Mouse (Mus musculus) heart, adult 2 months (tissue): ENCODE measurements around the gene 9130230L23Rik. TPM values are rescaled to one million over a fixed set of nuclear protein-coding genes. Genes with fewer than 3 reads are reported as not detected.
"Not testable (repeated sequence)": the region's sequence is repeated elsewhere in the genome, so short reads cannot be mapped to it uniquely, and the experiment has no call there.

Source experiments
- DNase-seq, 2 experiments: peaks; one replicate each; pipeline ENCODE4 v3.0.0; 2021
- H3K27ac ChIP-seq: fragments of 200-600 bp; 2 replicates; pipeline ENCODE4 v1.8.1; 2022
- H3K27me3 ChIP-seq: fragments of 200-500 bp; 2 replicates; pipeline ENCODE4 v1.6.1; 2012; ENCODE audit warnings: mild to moderate bottlenecking, low read length, inconsistent platforms, mixed read lengths; ENCODE audit not compliant: control insufficient read depth, insufficient read depth
- H3K36me3 ChIP-seq: fragments of 200-500 bp; 2 replicates; pipeline ENCODE4 v1.6.1; 2012; ENCODE audit warnings: low read length, inconsistent platforms; ENCODE audit not compliant: control insufficient read depth, insufficient read depth
- H3K4me1 ChIP-seq: fragments of 200-500 bp; 2 replicates; pipeline ENCODE4 v1.6.1; 2011; ENCODE audit warnings: low read length; ENCODE audit not compliant: control insufficient read depth, insufficient read depth
- H3K4me3 ChIP-seq: fragments of 200-600 bp; 2 replicates; pipeline ENCODE4 v1.8.1; 2022
- H3K79me2 ChIP-seq: fragments of 200-500 bp; replicated peaks from 2 replicates; pipeline ENCODE4 v1.6.1; 2012; ENCODE audit warnings: mild to moderate bottlenecking, inconsistent platforms, low read length, moderate library complexity, mixed read lengths; ENCODE audit not compliant: control insufficient read depth, insufficient read depth
- H3K9ac ChIP-seq: fragments of 200-500 bp; 2 replicates; pipeline ENCODE4 v1.6.1; 2012; ENCODE audit warnings: low read depth, mild to moderate bottlenecking, control low read depth, inconsistent platforms, low read length, mixed read lengths
- CTCF ChIP-seq: fragments of 200-600 bp; IDR thresholded peaks from 2 replicates; pipeline ENCODE4 v1.8.1; 2022; ENCODE audit warnings: antibody characterized with exemption, mild to moderate bottlenecking, moderate library complexity
- EP300 ChIP-seq: fragments of 200-500 bp; IDR thresholded peaks from 2 replicates; pipeline ENCODE4 v1.6.1; 2011; ENCODE audit warnings: low read depth, low read length, control low read depth; ENCODE audit not compliant: insufficient read depth
- POLR2A ChIP-seq: fragments of 200-500 bp; IDR thresholded peaks from 2 replicates; pipeline ENCODE4 v1.6.1; 2011; ENCODE audit warnings: mild to moderate bottlenecking, low read depth, low read length, control low read depth; ENCODE audit not compliant: insufficient read depth
- WGBS: fragments of 180-500 bp; shearing (Covaris S2); methylation state at CpG from one replicate; pipeline ENCODE4 v1.1.7; 2018; 5-methylcytosine and 5-hydroxymethylcytosine counted together
- intact Hi-C: fragments of 180-260 bp; cut with DNase I; formaldehyde crosslinking; loops from one replicate; pipeline ENCODE4 v1.15.1; 2025
- polyA plus RNA-seq: library from polyadenylated mRNA; depleted of rRNA; stranded (reverse); fragments of >200 nt; gene quantifications from 2 replicates; pipeline ENCODE4 v1.2.3, GENCODE M21; 2012
- total RNA-seq, 2 experiments: library from RNA; stranded (reverse); gene quantifications; 2 replicates each; pipeline ENCODE4 v1.2.3; 2021

9130230L23Rik gene
- total and polyA plus RNA-seq, 3 experiments = 0.27 TPM; not detected in 2

DNA sequence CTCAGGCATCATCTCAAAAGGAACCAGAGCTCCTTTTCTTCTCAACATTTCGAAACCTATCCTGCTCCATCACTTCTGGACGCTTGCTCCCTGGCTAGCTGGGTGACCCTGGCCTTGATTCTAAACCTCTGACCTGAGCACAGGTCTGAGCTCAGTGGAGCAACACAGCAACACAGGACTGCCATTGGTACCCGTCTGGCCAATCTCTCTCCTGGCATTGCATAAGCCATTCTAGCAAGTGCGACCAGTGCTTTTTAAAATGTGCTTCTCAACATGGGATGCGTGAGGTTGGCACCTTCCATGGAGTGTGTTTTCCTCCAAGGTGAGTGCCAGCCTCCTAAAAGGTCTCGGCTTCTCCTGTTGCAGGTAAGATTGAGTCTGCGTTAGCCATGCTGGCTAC lies 5.0 kb downstream of the 9130230L23Rik start:
- Histone ChIP-seq H3K27me3 (no peaks in the 10 kb centered on the region), H3K4me3 (no peak overlapping the region), H3K9ac (no peak overlapping the region), H3K27ac (no peak overlapping the region), H3K4me1 (no peaks in the 10 kb centered on the region), H3K79me2 (no peaks in the 10 kb centered on the region), H3K36me3 (no peaks in the 10 kb centered on the region)
- no peak for DNase-seq
- intact Hi-C loops = no loop called here
- 78% methylated on average over 7 of the region's 7 CpGs for whole genome bisulfite sequencing
- TF ChIP-seq POLR2A (no peak), EP300 (no peak), CTCF (no peak)

DNA sequence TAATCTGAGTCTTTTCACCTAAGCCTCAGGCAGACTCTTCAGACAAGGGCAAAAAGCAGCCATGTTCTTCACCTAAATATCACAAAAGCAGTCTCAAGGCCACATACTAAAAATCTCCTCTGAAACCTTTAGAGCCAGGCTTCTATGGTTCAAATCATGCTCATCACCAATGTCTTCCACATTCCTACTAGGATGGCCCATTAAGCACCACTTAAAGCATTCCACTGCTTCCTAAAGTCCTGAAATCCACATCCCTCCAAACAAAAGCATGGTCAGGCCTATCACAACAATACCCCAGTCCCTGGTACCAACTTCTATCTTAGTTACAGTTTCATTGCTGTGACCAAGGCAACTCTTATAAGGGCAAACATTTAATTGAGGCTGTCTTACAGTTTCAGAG lies 6.3 kb downstream of the 9130230L23Rik start:
- Histone ChIP-seq H3K4me1 (no peaks in the 10 kb centered on the region), H3K27me3 (no peaks in the 10 kb centered on the region), H3K36me3 (no peaks in the 10 kb centered on the region), H3K4me3 (no peak overlapping the region), H3K79me2 (no peaks in the 10 kb centered on the region), H3K9ac (no peak overlapping the region), H3K27ac (no peak overlapping the region)
- DNase-seq = no peak
- no peak for TF ChIP-seq POLR2A
- TF ChIP-seq CTCF = no peak
- no peak for TF ChIP-seq EP300
- intact Hi-C loops = no loop called here

DNA sequence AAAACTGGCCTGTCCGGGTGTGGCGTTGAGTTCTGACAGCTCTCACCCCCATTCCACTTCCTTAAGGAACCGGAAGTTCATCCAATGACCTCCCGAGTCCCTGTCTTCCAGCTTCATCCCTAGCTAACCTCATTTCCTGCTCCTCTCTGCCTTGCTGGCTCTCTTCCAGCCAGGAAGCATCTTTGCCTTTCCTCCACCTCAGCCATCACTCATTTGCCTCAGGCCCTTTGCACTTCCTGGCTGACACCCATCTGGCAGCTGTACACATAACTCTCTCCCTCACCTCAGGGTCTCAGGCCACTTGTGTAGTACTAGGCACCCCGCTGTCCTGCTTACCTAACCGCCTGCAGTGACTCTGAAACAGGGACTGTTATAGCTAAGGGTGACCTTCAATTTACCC lies 9.4 kb downstream of the 9130230L23Rik start:
- 49% methylated on average over 6 of the region's 6 CpGs for WGBS
- Histone ChIP-seq H3K79me2 (no peaks in the 10 kb centered on the region), H3K4me1 (no peaks in the 10 kb centered on the region), H3K4me3 (no peak overlapping the region), H3K27ac (no peak overlapping the region), H3K27me3 (no peaks in the 10 kb centered on the region), H3K36me3 (no peaks in the 10 kb centered on the region), H3K9ac (no peak overlapping the region)
- no peak for TF ChIP-seq CTCF
- TF ChIP-seq EP300 = no peak
- no peak for TF ChIP-seq POLR2A
- no peak for DNase-seq
- intact Hi-C loops = no loop called here

DNA sequence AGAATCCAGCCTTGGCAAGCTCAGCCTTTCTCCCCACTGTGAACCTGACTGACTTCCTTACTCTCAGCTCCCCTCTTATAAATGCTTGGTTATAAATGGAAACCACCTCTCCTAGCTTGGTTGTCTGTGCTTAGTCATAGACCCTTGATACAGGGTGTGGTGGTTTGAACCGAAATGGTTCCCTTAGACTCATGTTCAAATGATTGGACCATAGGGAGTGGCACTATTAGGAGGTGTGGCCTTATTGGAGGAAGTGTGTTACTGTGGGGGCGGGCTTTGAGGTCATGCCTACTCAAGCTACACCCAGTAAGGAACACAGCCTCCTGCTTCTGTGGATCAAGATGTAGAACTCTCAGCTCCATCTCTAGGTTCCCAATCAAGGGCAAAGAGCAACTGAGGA lies 12.9 kb downstream of the 9130230L23Rik start:
- DNase-seq = no peak
- TF ChIP-seq EP300 = no peak
- TF ChIP-seq CTCF = no peak
- no peak for TF ChIP-seq POLR2A
- Histone ChIP-seq H3K79me2 (no peaks in the 10 kb centered on the region), H3K4me1 (no peaks in the 10 kb centered on the region), H3K27ac (no peak overlapping the region), H3K4me3 (no peak overlapping the region), H3K36me3 (no peaks in the 10 kb centered on the region), H3K27me3 (no peaks in the 10 kb centered on the region), H3K9ac (no peak overlapping the region)
- intact Hi-C loops = no loop called here
- WGBS = 75% methylated on average over 2 of the region's 2 CpGs

DNA sequence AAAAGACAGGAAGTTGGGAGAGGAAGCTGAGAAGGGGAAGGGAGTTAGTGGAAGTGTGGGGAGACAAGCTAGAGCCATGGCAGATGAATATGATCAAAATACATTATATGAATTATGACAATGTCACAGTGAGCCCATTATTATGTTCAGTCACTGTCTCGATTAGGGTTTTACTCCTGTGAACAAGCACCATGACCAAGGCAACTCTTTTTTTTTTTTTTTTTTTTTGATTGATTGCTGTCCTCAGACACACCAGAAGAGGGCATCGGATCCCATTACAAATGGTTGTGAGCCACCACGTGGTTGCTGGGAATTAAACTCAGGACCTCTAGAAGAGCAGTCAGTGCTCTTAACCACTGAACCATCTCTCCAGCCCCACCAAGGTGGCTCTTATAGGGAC lies 17.1 kb downstream of the 9130230L23Rik start:
- H3K9ac ChIP-seq, H3K4me3 ChIP-seq, DNase-seq, intact Hi-C loops, H3K4me1 ChIP-seq, H3K27ac ChIP-seq, H3K27me3 ChIP-seq, H3K36me3 ChIP-seq, H3K79me2 ChIP-seq: not testable (repeated sequence)
- WGBS = 79% methylated on average over 3 of the region's 3 CpGs

DNA sequence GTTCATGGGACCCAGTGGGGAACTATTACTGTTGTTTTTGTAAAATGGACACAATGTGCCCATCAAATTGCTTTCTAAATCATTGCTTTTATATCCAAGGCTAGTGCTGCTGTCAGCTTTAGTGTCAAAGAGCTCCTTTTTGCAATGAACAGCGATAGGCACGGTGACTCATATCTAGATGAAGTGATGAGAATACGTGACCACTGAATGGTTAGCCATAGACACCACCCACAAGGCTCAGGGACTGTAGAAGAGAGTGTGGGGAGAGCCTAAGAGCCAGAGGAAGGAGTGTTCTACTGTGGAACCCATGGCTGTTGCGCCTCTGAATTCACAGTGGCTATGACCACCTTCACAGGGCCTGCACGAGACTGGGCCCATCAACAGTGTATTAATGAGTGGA lies 17.7 kb downstream of the 9130230L23Rik start:
- WGBS = 84% methylated on average over 5 of the region's 5 CpGs
- no peaks in the 10 kb centered on the region for H3K27me3 ChIP-seq
- no peak overlapping the region for H3K9ac ChIP-seq
- no peaks in the 10 kb centered on the region for H3K79me2 ChIP-seq
- H3K4me3 ChIP-seq = no peak overlapping the region
- no peak for DNase-seq
- H3K36me3 ChIP-seq = no peaks in the 10 kb centered on the region
- no peak overlapping the region for H3K27ac ChIP-seq
- intact Hi-C loops = no loop called here
- TF ChIP-seq EP300 (no peak), CTCF (no peak), POLR2A (no peak)
- H3K4me1 ChIP-seq = no peaks in the 10 kb centered on the region

DNA sequence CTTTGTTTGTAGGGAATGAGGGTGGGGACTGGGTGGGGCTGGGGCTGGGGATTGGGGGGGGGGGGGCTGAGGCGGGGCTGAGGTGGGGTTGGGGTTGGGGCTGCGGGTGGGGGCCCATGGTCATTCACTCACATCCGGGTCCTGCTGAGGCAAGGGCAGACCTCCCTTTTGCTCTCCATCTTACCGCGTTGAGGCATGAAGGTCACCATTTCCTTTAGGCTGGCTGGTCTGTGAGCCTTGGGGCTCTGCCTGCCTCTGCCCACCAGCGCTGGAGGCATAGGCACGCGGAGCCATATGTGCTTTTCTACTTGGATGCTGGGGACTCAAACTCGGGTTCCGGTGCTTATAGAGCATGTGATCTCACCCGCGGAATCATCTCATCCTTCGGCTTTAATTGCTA lies 28.4 kb downstream of the 9130230L23Rik start:
- H3K36me3 ChIP-seq = no peaks in the 10 kb centered on the region
- no peak for TF ChIP-seq POLR2A
- TF ChIP-seq EP300 = no peak
- TF ChIP-seq CTCF = no peak
- H3K9ac ChIP-seq = no peak overlapping the region
- no peak overlapping the region for H3K27ac ChIP-seq
- no peaks in the 10 kb centered on the region for H3K27me3 ChIP-seq
- H3K79me2 ChIP-seq = no peaks in the 10 kb centered on the region
- intact Hi-C loops = no loop called here
- DNase-seq = no peak
- H3K4me3 ChIP-seq = no peak overlapping the region
- H3K4me1 ChIP-seq = no peaks in the 10 kb centered on the region
- 85% methylated on average over 13 of the region's 13 CpGs for WGBS
